Mouse (Mus musculus): Measurements from ENCODE around the gene Pmpca. TPM values are rescaled to one million over a fixed set of nuclear protein-coding genes. Genes with fewer than 3 reads are reported as not detected.
A peak's percentile ranks its signal among the peaks of the same experiment; 100 is the strongest.

Gene Pmpca
- polyA plus RNA-seq, 1 experiment: 54.0 TPM

DNA sequence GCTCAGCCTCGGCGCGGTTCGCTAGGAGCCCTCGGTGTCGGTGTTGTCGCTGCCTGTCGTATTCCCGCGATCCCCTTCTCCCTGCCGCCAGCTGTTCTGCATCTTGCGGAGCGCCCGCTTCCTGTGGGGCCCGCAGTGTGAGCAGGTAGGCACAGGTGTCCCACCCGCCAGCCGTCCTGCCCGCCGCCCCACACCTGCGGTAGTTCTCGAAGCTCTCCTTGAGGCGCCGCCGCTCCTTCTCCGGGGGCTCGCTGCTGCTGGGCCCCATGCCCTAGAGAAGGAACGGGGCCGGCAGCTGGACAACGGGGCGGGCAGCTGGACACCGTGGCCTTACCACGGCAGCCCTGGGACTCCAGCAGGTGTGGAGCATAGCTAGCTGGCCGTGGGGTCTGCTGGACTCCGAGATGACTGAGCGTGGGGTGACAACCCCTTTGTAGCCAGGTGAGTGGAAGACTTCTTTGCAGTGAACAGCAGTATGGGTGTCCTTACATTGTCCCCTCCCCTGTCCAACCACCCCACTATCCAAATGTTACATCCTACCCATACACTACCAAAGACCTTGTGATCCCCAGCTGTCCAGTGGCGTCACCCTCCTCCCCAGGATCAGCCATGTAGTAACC, 36.7 kb upstream of the Pmpca start:
- Histone ChIP-seq H3K27ac (ENCODE audit: insufficient read depth, low read depth, low read length) (no peak overlapping the region), H3K27me3 (replicated peaks; ENCODE audit: control insufficient read depth, insufficient read depth, low read length) (no peaks in the 10 kb centered on the region), H3K36me3 (ENCODE audit: control insufficient read depth, insufficient read depth, low read length) (no peaks in the 10 kb centered on the region), H3K4me1 (ENCODE audit: control insufficient read depth, insufficient read depth, low read length) (peaks cover 12% of the 10 kb centered on the region; the same call in 1 of the 2 replicates), H3K4me3 (ENCODE audit: insufficient read depth, low read depth, low read length) (peak overlapping the region; percentile 46)
- TF ChIP-seq CTCF (conservative IDR thresholded peaks at IDR 0.05; ENCODE audit: insufficient read depth, insufficient read length, low read depth, low read length) (no peak), POLR2A (IDR thresholded peaks at IDR 0.05; ENCODE audit: low read depth, low read length) (no peak)
- 3% methylated on average over 36 of the region's 36 CpGs for WGBS
- no peak for DNase-seq

DNA sequence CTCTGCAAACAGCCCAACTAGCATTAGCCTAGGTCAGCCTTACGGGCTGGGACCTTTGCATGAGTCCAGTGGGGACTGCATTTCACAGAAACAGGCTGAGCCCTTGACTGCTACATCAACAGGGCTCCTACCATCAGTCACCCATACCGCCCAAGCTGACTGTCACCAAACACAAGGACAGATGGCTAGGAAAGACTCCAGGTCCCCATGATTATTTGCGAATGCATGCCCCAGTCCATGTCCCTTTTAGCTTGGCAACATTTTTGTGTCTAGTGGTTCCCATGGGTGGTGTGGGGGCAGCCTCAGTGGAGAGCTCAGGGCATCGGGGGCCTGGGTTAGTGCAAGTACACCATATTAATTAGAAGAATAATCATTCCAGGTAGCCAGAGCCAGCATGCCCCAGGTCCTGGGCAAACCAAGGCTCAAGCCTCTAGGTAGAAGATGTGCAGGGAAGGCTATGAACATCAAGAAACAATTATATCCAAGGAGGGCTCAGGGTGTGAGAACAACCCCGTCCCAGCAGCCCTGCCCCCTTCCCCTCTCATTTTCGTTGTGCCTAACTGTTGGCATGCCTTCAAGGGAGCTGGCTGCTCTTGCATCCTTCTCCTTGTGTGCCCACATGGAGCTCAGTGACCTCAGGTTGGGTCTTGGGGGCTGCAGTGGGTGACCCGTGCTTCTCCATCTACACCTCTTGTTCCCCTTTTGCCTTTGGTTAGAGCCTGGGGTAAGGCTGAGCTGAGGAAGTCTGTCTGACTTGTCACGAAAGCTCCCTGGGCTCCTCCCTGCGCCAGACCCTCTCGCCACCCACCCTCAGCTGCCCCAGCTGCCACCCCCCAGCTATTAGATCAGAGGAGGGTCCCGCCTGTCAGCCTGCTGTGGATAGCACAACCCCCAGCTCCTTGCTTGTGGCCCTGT, 35.8 kb upstream of the Pmpca start:
- Histone ChIP-seq H3K4me1 (ENCODE audit: control insufficient read depth, insufficient read depth, low read length) (peaks cover 16% of the 10 kb centered on the region; the same call in 1 of the 2 replicates), H3K27ac (ENCODE audit: insufficient read depth, low read depth, low read length) (no peak overlapping the region), H3K36me3 (ENCODE audit: control insufficient read depth, insufficient read depth, low read length) (no peaks in the 10 kb centered on the region), H3K27me3 (replicated peaks; ENCODE audit: control insufficient read depth, insufficient read depth, low read length) (no peaks in the 10 kb centered on the region), H3K4me3 (ENCODE audit: insufficient read depth, low read depth, low read length) (peak overlapping the region; percentile 46; the same call in 1 of the 2 replicates)
- no peak for DNase-seq
- TF ChIP-seq POLR2A (IDR thresholded peaks at IDR 0.05; ENCODE audit: low read depth, low read length) (no peak), CTCF (conservative IDR thresholded peaks at IDR 0.05; ENCODE audit: insufficient read depth, insufficient read length, low read depth, low read length) (no peak)
- 92% methylated on average over 11 of the region's 11 CpGs for WGBS

DNA sequence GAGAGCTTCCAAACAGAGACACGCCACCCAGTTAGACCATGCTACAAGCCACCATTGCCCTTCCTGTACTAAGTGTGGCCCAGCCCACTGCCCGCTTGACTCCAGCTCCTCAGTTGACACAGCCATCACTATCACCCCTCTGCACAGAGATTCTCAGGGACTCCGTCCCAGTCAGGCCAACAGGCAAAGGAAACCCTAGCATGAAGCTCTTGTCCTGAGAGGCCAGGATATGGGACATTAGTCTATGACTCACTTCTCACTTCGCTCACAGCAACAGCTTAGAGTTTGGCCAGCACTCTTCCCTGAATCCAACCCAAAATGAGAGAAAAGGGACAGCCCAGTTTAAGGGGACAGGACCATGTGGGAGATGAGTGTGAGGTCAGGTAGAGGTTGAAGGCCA, 34.7 kb upstream of the Pmpca start:
- peaks cover 16% of the 10 kb centered on the region; the same call in 1 of the 2 replicates for H3K4me1 ChIP-seq (ENCODE audit: control insufficient read depth, insufficient read depth, low read length)
- H3K4me3 ChIP-seq (ENCODE audit: insufficient read depth, low read depth, low read length): no peak overlapping the region
- H3K27me3 ChIP-seq (replicated peaks; ENCODE audit: control insufficient read depth, insufficient read depth, low read length): no peaks in the 10 kb centered on the region
- DNase-seq: no peak
- WGBS: 96% methylated on average over 4 of the region's 4 CpGs
- H3K27ac ChIP-seq (ENCODE audit: insufficient read depth, low read depth, low read length): no peak overlapping the region
- no peaks in the 10 kb centered on the region for H3K36me3 ChIP-seq (ENCODE audit: control insufficient read depth, insufficient read depth, low read length)
- TF ChIP-seq POLR2A (IDR thresholded peaks at IDR 0.05; ENCODE audit: low read depth, low read length): no peak
- TF ChIP-seq CTCF (conservative IDR thresholded peaks at IDR 0.05; ENCODE audit: insufficient read depth, insufficient read length, low read depth, low read length): no peak

DNA sequence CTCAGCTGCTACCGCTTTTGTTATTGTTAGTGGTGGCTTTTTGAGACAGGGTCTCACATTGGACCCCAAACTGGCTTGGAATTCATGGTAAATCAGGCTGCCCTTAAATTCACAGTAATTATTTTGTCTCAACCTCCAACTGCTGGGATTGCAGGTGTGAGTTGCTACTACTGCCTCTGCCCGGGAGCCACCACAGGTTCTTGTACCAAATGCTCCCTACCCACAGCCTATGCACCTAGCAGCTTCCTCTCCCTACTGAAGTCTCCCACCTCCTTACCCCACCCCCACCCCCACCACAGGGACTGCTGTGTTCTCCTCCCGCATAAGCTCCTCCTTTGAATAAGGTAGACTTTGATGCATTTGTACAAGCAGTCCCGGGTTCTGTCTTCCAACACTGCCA, 32.9 kb upstream of the Pmpca start:
- no peak for TF ChIP-seq POLR2A (IDR thresholded peaks at IDR 0.05; ENCODE audit: low read depth, low read length)
- no peak for TF ChIP-seq CTCF (conservative IDR thresholded peaks at IDR 0.05; ENCODE audit: insufficient read depth, insufficient read length, low read depth, low read length)
- 91% methylated on average over 4 of the region's 4 CpGs for WGBS
- peaks cover 10% of the 10 kb centered on the region; the same call in 1 of the 2 replicates for H3K4me1 ChIP-seq (ENCODE audit: control insufficient read depth, insufficient read depth, low read length)

GRCm38 (mm10) chr2:26356678-26357077, 32.5 kb upstream of the Pmpca start:
- Histone ChIP-seq H3K27me3 (replicated peaks; ENCODE audit: control insufficient read depth, insufficient read depth, low read length) (no peaks in the 10 kb centered on the region), H3K4me1 (ENCODE audit: control insufficient read depth, insufficient read depth, low read length) (peaks cover 8% of the 10 kb centered on the region; the same call in 1 of the 2 replicates), H3K36me3 (ENCODE audit: control insufficient read depth, insufficient read depth, low read length) (no peaks in the 10 kb centered on the region), H3K27ac (ENCODE audit: insufficient read depth, low read depth, low read length) (no peak overlapping the region), H3K4me3 (ENCODE audit: insufficient read depth, low read depth, low read length) (no peak overlapping the region)
- 76% methylated on average over 7 of the region's 7 CpGs for WGBS
- TF ChIP-seq CTCF (conservative IDR thresholded peaks at IDR 0.05; ENCODE audit: insufficient read depth, insufficient read length, low read depth, low read length): no peak
- no peak for TF ChIP-seq POLR2A (IDR thresholded peaks at IDR 0.05; ENCODE audit: low read depth, low read length)
- DNase-seq: no peak

More for the DNA sequence above, 32.9 kb upstream of the Pmpca start:
- Histone ChIP-seq H3K4me3 (ENCODE audit: insufficient read depth, low read depth, low read length) (no peak overlapping the region), H3K36me3 (ENCODE audit: control insufficient read depth, insufficient read depth, low read length) (no peaks in the 10 kb centered on the region), H3K27me3 (replicated peaks; ENCODE audit: control insufficient read depth, insufficient read depth, low read length) (no peaks in the 10 kb centered on the region), H3K27ac (ENCODE audit: insufficient read depth, low read depth, low read length) (no peak overlapping the region)
- no peak for DNase-seq

GRCm38 (mm10) chr2:26357484-26357883, 31.7 kb upstream of the Pmpca start:
- DNase-seq: peak; percentile 91
- Histone ChIP-seq H3K4me3 (ENCODE audit: insufficient read depth, low read depth, low read length) (no peak overlapping the region), H3K27ac (ENCODE audit: insufficient read depth, low read depth, low read length) (no peak overlapping the region), H3K27me3 (replicated peaks; ENCODE audit: control insufficient read depth, insufficient read depth, low read length) (no peaks in the 10 kb centered on the region), H3K36me3 (ENCODE audit: control insufficient read depth, insufficient read depth, low read length) (no peaks in the 10 kb centered on the region), H3K4me1 (ENCODE audit: control insufficient read depth, insufficient read depth, low read length) (peaks cover 8% of the 10 kb centered on the region; the same call in 1 of the 2 replicates)
- 40% methylated on average over 15 of the region's 15 CpGs for WGBS
- TF ChIP-seq POLR2A (IDR thresholded peaks at IDR 0.05; ENCODE audit: low read depth, low read length): no peak
- no peak; the same call in 1 of the 2 replicates for TF ChIP-seq CTCF (conservative IDR thresholded peaks at IDR 0.05; ENCODE audit: insufficient read depth, insufficient read length, low read depth, low read length)

All from kidney, adult 2 months (tissue).